Mouse (Mus musculus) ES-CJ7 (cell line): ENCODE measurements around the gene Zfp428.

Experiments
- DNase-seq: peaks from one replicate; pipeline ENCODE4 v3.0.0; 2011; ENCODE audit warnings: low read depth, low spot score

Zfp428 gene

DNA sequence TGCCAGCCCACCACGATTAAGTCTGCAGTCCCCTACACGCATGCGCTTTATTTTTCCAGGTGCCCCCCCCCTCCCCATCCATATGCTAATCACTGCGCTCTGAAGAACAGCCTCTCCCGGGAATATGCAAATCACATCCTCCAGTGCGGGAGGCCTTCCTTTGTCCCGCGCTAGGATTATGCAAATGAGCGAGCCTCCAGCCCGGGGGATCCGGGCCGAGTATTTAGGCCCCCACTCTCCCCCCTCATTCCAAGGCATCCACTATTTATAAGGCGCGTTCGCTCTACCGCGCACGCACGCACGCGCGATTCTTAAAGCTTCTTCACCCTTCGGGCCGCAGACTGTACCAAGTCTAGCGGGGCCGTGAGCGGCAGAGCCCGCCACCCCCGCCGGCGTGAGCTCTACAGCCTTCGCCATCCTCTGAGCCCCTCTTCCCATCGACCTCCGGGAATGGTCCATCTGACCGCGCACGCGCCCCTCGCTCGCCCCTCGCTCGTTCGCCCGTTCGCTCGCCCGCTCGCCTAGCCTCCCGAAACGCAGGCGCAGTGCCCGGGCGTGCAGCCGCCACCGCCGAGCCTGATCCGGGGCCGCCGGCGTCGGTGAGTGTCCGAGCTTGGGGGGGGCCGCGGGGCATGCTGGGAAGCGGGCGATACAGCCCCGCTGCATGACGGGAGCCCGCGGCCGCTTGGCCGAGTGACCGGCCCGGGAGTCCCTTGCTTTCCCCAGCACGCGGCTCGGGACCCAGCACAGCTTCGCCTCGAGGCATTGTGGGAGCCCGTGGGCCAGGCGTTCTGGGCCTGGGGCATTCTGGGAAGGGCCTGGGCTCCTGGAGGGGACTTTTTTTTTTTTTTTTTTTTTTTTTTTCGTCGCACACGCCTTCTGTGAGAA lies at the start of gene Zfp428:
Gene Zfp428, plus strand, starts transcription at position 169 of the 888 bp plus-strand sequence.
- DNase-seq, result peak; percentile 97

DNA sequence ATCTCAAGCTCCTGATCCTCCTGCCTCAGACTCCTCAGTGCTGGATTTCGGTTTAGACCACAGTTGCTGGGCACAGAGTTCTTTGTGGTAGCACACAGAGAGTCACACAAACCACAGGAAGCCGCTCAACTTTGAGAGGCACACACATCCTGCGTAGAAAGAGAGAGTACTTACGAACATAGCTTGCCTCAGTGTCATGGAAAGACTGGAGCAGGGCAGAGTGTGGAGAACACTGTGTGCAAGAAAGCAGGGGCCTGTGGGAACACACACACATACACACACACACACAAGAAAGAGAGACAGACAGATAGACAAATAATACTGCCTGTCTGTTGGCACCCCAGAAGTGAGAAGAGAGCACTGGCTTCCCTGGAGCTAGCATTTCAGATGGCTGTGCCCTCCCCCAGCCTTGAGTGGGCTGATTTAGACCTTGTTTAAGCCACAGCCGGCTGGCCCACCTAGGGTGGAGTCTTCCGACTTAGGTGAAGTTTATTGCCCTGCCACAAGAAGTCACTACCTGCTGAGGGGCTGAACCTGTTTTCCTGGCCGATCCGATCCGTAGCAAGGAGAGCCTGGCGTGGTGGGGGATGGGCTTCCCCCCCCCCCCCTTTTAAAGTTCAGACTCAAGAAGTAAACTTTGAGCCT lies 49.0 kb upstream of the Zfp428 start:
- peak; percentile 58 for DNase-seq

GRCm38 (mm10) chr7:24459440-24459839 lies 47.4 kb upstream of the Zfp428 start:
- peak; percentile 38 for DNase-seq

GRCm38 (mm10) chr7:24459843-24460242 lies 47.0 kb upstream of the Zfp428 start:
- DNase-seq, result peak; percentile 58

DNA sequence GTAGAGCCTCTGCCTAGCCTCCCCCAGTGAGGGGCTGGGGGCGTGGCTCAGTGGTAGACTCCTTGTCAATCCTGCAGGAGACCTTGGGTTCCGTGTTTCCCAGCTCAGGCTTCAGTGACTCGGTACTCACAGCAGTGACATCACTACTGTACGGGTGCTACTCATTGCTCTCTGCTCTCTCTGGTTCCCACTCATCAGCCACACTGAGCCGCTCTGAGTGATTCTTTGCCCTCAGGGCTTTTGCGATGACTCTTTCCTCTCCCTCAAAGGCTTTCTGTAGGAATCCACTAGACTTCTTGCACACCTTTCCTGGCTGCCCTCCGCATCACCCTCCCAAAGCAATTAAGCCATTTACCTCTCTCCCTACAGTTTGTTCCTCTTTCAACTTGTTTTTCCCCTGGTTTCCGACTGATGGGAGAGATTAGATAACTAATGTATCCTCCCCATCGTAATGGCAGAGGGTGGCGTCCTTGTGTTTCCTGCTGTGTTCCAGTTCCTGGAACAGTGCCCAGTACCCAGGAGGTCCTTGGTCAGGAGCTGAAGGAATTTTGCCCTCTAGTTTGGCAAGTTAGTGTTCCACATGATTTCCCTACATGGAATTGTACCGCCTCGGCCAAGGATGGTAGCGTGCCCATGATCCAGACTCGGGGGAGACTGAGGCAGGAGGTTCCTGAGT lies 45.3 kb upstream of the Zfp428 start:
- peak; percentile 88 for DNase-seq

- DNase-seq, result peak; percentile 64
Observed at GRCm38 (mm10) chr7:24462388-24463319, 44.2 kb upstream of the Zfp428 start, which contains the start of gene Plaur. TSS of gene Plaur (plus strand) at chr7:24462484.

DNA sequence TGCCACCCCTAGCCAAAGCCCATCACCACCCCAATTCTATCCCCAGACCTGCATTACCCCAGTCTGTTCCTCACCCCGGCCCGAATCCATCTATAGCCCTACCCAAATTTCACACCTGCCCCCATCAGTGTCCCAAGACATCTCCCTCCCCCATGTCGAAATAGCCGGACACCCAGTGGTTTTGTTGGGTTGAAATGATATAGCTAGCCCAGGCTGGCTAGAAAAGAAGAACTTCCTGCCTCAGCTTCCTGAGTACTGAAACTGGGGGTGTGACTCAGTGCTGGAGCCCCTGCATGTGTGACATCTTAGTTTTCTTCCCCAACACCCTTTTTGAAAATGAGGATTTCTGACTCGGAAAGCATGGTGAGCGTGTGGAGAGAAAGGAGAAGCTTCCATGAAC lies 40.0 kb upstream of the Zfp428 start:
- DNase-seq, result no peak

DNA sequence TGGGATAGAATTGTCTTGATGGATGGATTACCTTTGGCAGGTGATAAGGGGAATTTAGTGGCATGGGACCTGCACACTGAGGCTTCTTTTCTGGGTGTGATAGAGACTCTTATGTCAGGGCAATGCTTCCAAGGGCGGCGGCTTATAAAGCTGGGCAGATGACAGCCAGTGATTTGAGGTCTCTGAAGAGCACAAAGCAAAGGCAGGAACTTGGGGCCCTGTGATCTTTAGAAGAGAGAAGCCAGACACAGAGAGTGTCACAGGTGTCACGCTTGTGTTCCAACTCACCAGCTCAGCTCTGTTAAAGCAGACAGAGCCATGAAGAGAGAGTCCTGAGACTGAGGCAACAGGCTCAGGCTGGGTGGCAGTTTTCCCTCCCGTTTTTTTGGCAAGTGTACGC lies 38.9 kb upstream of the Zfp428 start:
- DNase-seq, result no peak

DNA sequence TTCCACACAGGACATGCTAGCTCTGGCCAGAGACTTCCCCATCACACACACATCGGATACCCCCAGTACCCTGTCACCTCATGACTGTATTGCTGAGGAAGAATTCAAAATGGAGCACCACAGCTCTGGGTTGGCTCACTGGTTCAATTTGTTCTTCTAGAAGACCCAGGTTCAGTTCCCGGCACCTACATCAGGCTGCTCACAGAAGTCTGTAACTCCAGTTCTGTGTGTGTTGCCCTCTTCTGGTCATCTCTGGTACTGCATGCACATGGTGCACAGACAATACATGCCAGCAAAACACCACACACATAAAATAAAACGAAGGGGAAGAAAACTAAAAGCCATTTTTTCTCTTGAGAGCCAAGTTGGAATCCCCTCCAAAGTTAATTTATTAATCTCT lies 37.7 kb upstream of the Zfp428 start:
- peak; percentile 81 for DNase-seq

DNA sequence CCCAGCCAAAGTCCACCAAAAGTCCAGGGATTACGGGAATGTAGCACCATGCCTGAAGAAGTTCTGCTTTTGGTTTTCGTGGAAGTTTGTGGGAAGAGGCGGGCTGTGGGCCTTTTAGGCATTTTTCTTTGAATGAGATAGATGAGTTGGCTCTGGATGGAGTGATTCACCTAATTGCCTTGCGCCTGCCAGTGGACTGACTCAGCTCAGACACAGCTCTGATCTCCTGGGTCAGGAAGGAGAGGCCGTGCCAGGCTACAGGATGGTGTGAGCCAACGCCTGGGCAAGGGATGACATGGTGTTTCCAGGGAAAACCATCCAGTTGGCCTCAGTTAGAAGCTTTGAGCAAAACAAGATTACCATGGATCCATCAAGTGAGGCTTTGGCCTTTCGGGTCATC lies 36.5 kb upstream of the Zfp428 start:
- DNase-seq, result no peak

- DNase-seq, result no peak
Observed at GRCm38 (mm10) chr7:24472442-24472841, 34.4 kb upstream of the Zfp428 start.

DNA sequence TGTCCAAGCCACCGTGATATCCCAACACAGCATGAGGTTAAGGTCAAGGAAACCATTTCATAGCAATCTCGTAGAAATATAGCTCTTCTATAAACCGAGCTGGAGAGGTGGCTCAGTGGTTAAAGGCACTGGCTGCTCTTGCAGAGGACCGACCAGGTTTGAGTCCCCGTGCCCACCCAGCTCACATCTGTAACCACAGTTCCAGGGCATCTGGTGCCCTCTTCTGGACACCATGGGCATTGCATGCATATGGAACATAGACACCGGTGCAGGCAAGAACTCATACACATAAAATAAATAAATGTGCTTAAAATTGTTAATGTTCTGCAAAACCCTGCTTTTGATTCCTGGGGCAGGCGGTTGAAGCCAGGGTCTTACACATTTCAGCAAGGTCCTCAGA lies 33.9 kb upstream of the Zfp428 start:
- peak; percentile 78 for DNase-seq

- peak; percentile 78 for DNase-seq
Observed at GRCm38 (mm10) chr7:24473913-24474529, 32.8 kb upstream of the Zfp428 start.

DNA sequence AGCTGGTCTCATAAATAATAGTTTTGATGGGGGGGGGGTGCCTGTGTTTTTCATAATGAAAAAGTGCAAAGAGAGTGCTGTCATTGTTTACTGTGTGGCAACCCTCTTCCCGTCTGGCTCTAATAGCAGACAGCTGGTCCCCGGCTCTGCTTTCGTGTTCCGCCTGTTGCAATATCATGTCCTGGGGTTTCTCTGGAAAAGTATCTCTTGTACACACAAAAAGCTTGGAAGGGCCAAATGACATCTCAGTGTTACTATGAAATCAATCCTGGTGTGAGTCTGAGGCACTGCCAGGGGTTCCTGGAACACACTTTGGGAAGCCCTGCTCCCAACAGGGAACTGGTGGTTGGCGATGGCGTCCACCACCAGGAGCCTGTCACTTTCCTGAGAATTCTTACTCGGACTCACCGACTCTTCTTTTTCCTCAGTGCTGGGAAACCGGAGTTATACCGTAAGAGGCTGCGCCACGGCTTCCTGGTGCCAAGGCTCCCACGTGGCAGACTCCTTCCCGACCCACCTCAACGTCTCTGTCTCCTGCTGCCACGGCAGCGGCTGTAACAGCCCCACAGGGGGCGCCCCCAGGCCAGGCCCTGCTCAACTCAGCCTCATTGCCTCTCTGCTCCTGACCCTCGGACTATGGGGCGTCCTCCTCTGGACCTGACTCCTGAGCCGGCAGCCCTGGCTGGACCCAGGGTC lies 31.8 kb upstream of the Zfp428 start:
- no peak for DNase-seq

DNA sequence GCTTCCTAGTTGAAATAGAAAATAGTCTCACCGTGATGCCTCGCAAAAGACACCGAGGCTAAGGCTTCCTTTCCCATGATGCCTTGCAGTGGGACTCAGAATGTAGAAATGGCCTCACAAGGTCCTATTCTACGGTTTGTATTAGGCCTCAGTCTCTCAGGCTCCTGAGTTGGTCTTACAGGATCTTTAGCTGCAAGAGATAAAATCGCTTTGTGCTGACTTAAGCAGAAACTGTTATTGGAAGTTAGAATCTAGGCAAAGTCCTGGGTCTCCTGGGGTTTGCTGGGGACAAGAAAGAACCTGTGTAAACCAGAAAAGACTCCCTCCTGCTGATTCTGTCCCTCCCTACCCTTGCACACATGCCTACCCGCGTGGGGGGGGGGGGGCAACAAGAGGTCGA lies 30.5 kb upstream of the Zfp428 start:
- no peak for DNase-seq

- no peak for DNase-seq
Observed at GRCm38 (mm10) chr7:24476856-24477255, 29.9 kb upstream of the Zfp428 start.

DNA sequence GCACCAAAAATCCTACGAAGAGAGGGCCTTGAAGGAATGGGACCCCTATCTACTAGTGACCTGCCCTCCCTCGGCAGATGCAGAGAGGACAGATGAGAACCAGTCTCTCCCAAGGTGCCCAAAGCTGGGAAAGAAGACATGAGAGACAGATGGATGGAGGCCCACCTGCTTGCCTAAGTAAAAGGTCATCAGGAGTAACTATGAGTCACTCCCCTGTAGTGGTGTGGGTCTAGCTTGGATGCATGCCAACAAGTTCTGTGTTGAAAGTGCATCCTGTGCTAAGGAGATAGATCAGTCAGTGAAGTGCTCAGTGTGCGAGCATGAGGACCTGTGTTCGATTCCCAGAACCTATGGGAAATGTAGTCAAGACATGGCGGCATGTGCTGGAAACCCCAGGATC lies 27.9 kb upstream of the Zfp428 start:
- no peak for DNase-seq

DNA sequence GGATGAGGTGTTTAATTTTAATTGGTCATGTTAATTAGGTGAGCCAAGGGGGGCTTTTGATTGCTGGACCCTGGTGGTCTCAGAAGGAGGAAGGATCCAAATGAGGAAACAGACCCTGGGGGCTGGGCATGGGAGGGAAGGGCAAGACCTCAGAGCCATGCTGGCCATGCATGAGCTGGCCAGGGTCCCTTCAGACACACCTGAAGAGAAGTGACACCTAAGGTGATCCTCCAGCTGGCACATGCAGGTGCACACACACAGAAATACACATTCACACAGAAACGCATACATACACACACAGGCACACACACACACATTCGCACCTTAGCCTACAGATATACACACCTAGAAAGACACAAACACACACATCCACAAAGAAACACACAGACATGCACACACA lies 27.1 kb upstream of the Zfp428 start:
- DNase-seq, result no peak

GRCm38 (mm10) chr7:24480121-24480941 lies 26.5 kb upstream of the Zfp428 start:
- no peak for DNase-seq
